Mouse (Mus musculus) small intestine, adult 2 months (tissue): ENCODE measurements around the gene Iqschfp. TPM values are rescaled to one million over a fixed set of nuclear protein-coding genes. Genes with fewer than 3 reads are reported as not detected.

Experiments used
- H3K27ac ChIP-seq: fragments of 200-500 bp; 2 replicates; pipeline ENCODE4 v1.5.1; 2012; ENCODE audit warnings: low read depth, low read length, control low read depth, inconsistent platforms; ENCODE audit not compliant: insufficient read depth
- H3K27me3 ChIP-seq: fragments of 200-500 bp; 2 replicates; pipeline ENCODE4 v1.6.1; 2012; ENCODE audit warnings: mild to moderate bottlenecking, moderate library complexity, low read length, inconsistent platforms; ENCODE audit not compliant: control insufficient read depth, insufficient read depth
- H3K36me3 ChIP-seq: fragments of 200-500 bp; 2 replicates; pipeline ENCODE4 v1.6.1; 2012; ENCODE audit warnings: mild to moderate bottlenecking, low read length, control low read depth, inconsistent platforms; ENCODE audit not compliant: control insufficient read depth, insufficient read depth
- H3K4me1 ChIP-seq: fragments of 200-500 bp; 2 replicates; pipeline ENCODE4 v1.6.1; 2012; ENCODE audit warnings: low read length, inconsistent platforms, mixed read lengths; ENCODE audit not compliant: control insufficient read depth, insufficient read depth, insufficient read length
- H3K4me3 ChIP-seq: fragments of 200-500 bp; 2 replicates; pipeline ENCODE4 v1.5.1; 2012; ENCODE audit warnings: low read depth, mild to moderate bottlenecking, control low read depth, inconsistent platforms, low read length, moderate library complexity
- CTCF ChIP-seq: fragments of 200-500 bp; IDR thresholded peaks from 2 replicates; pipeline ENCODE4 v1.5.1; 2012; ENCODE audit warnings: low read depth, mild to moderate bottlenecking, control low read depth, inconsistent platforms, low read length, moderate library complexity, mixed read lengths; ENCODE audit not compliant: insufficient replicate concordance, insufficient read length; ENCODE audit errors: extremely low read depth
- POLR2A ChIP-seq: fragments of 200-500 bp; IDR thresholded peaks from 2 replicates; pipeline ENCODE4 v1.6.1; 2012; ENCODE audit warnings: low read depth, mild to moderate bottlenecking, control low read depth, inconsistent platforms, low read length, moderate library complexity
- WGBS: fragments of 180-500 bp; shearing (Covaris S2); methylation state at CpG from one replicate; pipeline ENCODE4 v1.1.7; 2018; 5-methylcytosine and 5-hydroxymethylcytosine counted together
- polyA plus RNA-seq: library from polyadenylated mRNA; depleted of rRNA; stranded (reverse); fragments of >200 nt; gene quantifications from 2 replicates; pipeline ENCODE4 v1.2.3, GENCODE M21; 2012

The Iqschfp gene
- polyA plus RNA-seq, 1 experiment = not detected

- H3K4me1 ChIP-seq = peaks cover 2% of the 10 kb centered on the region; the same call in 1 of the 2 replicates
- H3K36me3 ChIP-seq = no peaks in the 10 kb centered on the region
- H3K4me3 ChIP-seq = no peak overlapping the region
- peak overlapping the region; percentile 38 for H3K27ac ChIP-seq
- WGBS = 53% methylated on average over 14 of the region's 14 CpGs
- TF ChIP-seq CTCF (no peak), POLR2A (no peak)
- H3K27me3 ChIP-seq = no peaks in the 10 kb centered on the region
These were observed 691.1 kb downstream of the Iqschfp start for GRCm38 (mm10) chr3:68583031-68583693.

GRCm38 (mm10) chr3:68583771-68584511, 691.9 kb downstream of the Iqschfp start:
- Histone ChIP-seq H3K4me1 (peaks cover 2% of the 10 kb centered on the region; the same call in 1 of the 2 replicates), H3K4me3 (no peak overlapping the region), H3K27me3 (no peaks in the 10 kb centered on the region), H3K36me3 (no peaks in the 10 kb centered on the region), H3K27ac (peak overlapping the region; percentile 61)
- 68% methylated on average over 14 of the region's 14 CpGs for WGBS
- TF ChIP-seq CTCF (no peak), POLR2A (no peak)

GRCm38 (mm10) chr3:68585213-68585612, 693.2 kb downstream of the Iqschfp start:
- no peaks in the 10 kb centered on the region for H3K27me3 ChIP-seq

GRCm38 (mm10) chr3:68586646-68587064, 694.6 kb downstream of the Iqschfp start:
- Histone ChIP-seq H3K27ac (no peak overlapping the region), H3K27me3 (no peaks in the 10 kb centered on the region), H3K36me3 (no peaks in the 10 kb centered on the region), H3K4me3 (no peak overlapping the region), H3K4me1 (peaks cover 2% of the 10 kb centered on the region; the same call in 1 of the 2 replicates)
- 36% methylated on average over 9 of the region's 9 CpGs for WGBS
- no peak for TF ChIP-seq CTCF
- TF ChIP-seq POLR2A = no peak

More at GRCm38 (mm10) chr3:68585213-68585612, 693.2 kb downstream of the Iqschfp start:
- no peak overlapping the region for H3K27ac ChIP-seq
- H3K4me1 ChIP-seq = peaks cover 2% of the 10 kb centered on the region; the same call in 1 of the 2 replicates
- H3K36me3 ChIP-seq = no peaks in the 10 kb centered on the region
- 93% methylated on average over 4 of the region's 4 CpGs for WGBS
- H3K4me3 ChIP-seq = no peak overlapping the region
- no peak for TF ChIP-seq CTCF

GRCm38 (mm10) chr3:68587567-68588245, 695.7 kb downstream of the Iqschfp start:
- H3K36me3 ChIP-seq = no peaks in the 10 kb centered on the region
- WGBS = 49% methylated on average over 10 of the region's 10 CpGs
- H3K27ac ChIP-seq = no peak overlapping the region
- H3K4me1 ChIP-seq = peaks cover 2% of the 10 kb centered on the region
- TF ChIP-seq POLR2A (no peak), CTCF (no peak)
- H3K4me3 ChIP-seq = no peak overlapping the region
- no peaks in the 10 kb centered on the region for H3K27me3 ChIP-seq

GRCm38 (mm10) chr3:68589220-68589840, 697.3 kb downstream of the Iqschfp start:
- H3K36me3 ChIP-seq = no peaks in the 10 kb centered on the region
- TF ChIP-seq CTCF (no peak), POLR2A (no peak)
- H3K27ac ChIP-seq = no peak overlapping the region; the same call in 1 of the 2 replicates
- no peak overlapping the region for H3K4me3 ChIP-seq
- no peaks in the 10 kb centered on the region; the same call in 1 of the 2 replicates for H3K4me1 ChIP-seq
- no peaks in the 10 kb centered on the region for H3K27me3 ChIP-seq
- WGBS = 82% methylated on average over 9 of the region's 9 CpGs
